Mouse (Mus musculus) heart, adult 2 months (tissue): ENCODE measurements at regions not wholly inside any gene's neighbourhood (a gene's known extent, or its start where the extent isn't known, plus 50 kb on each side); places are given as distances from the start of the nearest gene placed in this dataset.
"Not testable (repeated sequence)": the region's sequence is repeated elsewhere in the genome, so short reads cannot be mapped to it uniquely, and the experiment has no call there.

Source experiments
- DNase-seq, 2 experiments: peaks; one replicate each; pipeline ENCODE4 v3.0.0; 2021
- H3K27ac ChIP-seq: fragments of 200-600 bp; 2 replicates; pipeline ENCODE4 v1.8.1; 2022
- H3K27me3 ChIP-seq: fragments of 200-500 bp; 2 replicates; pipeline ENCODE4 v1.6.1; 2012; ENCODE audit warnings: mild to moderate bottlenecking, low read length, inconsistent platforms, mixed read lengths; ENCODE audit not compliant: control insufficient read depth, insufficient read depth
- H3K36me3 ChIP-seq: fragments of 200-500 bp; 2 replicates; pipeline ENCODE4 v1.6.1; 2012; ENCODE audit warnings: low read length, inconsistent platforms; ENCODE audit not compliant: control insufficient read depth, insufficient read depth
- H3K4me1 ChIP-seq: fragments of 200-500 bp; 2 replicates; pipeline ENCODE4 v1.6.1; 2011; ENCODE audit warnings: low read length; ENCODE audit not compliant: control insufficient read depth, insufficient read depth
- H3K4me3 ChIP-seq: fragments of 200-600 bp; 2 replicates; pipeline ENCODE4 v1.8.1; 2022
- H3K79me2 ChIP-seq: fragments of 200-500 bp; replicated peaks from 2 replicates; pipeline ENCODE4 v1.6.1; 2012; ENCODE audit warnings: mild to moderate bottlenecking, inconsistent platforms, low read length, moderate library complexity, mixed read lengths; ENCODE audit not compliant: control insufficient read depth, insufficient read depth
- H3K9ac ChIP-seq: fragments of 200-500 bp; 2 replicates; pipeline ENCODE4 v1.6.1; 2012; ENCODE audit warnings: low read depth, mild to moderate bottlenecking, control low read depth, inconsistent platforms, low read length, mixed read lengths
- CTCF ChIP-seq: fragments of 200-600 bp; IDR thresholded peaks from 2 replicates; pipeline ENCODE4 v1.8.1; 2022; ENCODE audit warnings: antibody characterized with exemption, mild to moderate bottlenecking, moderate library complexity
- EP300 ChIP-seq: fragments of 200-500 bp; IDR thresholded peaks from 2 replicates; pipeline ENCODE4 v1.6.1; 2011; ENCODE audit warnings: low read depth, low read length, control low read depth; ENCODE audit not compliant: insufficient read depth
- POLR2A ChIP-seq: fragments of 200-500 bp; IDR thresholded peaks from 2 replicates; pipeline ENCODE4 v1.6.1; 2011; ENCODE audit warnings: mild to moderate bottlenecking, low read depth, low read length, control low read depth; ENCODE audit not compliant: insufficient read depth
- WGBS: fragments of 180-500 bp; shearing (Covaris S2); methylation state at CpG from one replicate; pipeline ENCODE4 v1.1.7; 2018; 5-methylcytosine and 5-hydroxymethylcytosine counted together
- intact Hi-C: fragments of 180-260 bp; cut with DNase I; formaldehyde crosslinking; loops from one replicate; pipeline ENCODE4 v1.15.1; 2025

GRCm38 (mm10) chr5:40877756-40878155 lies 830.2 kb downstream of the Rab28 start:
- TF ChIP-seq CTCF (no peak), POLR2A (no peak), EP300 (no peak)
- no peaks in the 10 kb centered on the region for H3K36me3 ChIP-seq
- WGBS = 53% methylated on average over 3 of the region's 3 CpGs
- intact Hi-C loops = no loop called here
- no peaks in the 10 kb centered on the region for H3K27me3 ChIP-seq
- no peak overlapping the region for H3K27ac ChIP-seq
- DNase-seq = no peak
- no peak overlapping the region for H3K9ac ChIP-seq
- no peak overlapping the region for H3K4me3 ChIP-seq
- H3K4me1 ChIP-seq = no peaks in the 10 kb centered on the region
- no peaks in the 10 kb centered on the region for H3K79me2 ChIP-seq

GRCm38 (mm10) chr5:40862349-40862748 lies 845.6 kb downstream of the Rab28 start:
- H3K27me3 ChIP-seq, H3K9ac ChIP-seq, H3K27ac ChIP-seq, DNase-seq, intact Hi-C loops, H3K4me3 ChIP-seq, H3K36me3 ChIP-seq, H3K4me1 ChIP-seq, H3K79me2 ChIP-seq: not testable (repeated sequence)
- 76% methylated on average over 7 of the region's 7 CpGs for WGBS
